Mouse (Mus musculus) hindbrain, postnatal 0 days (tissue): ENCODE measurements around the gene Cept1. TPM values are rescaled to one million over a fixed set of nuclear protein-coding genes. Genes with fewer than 3 reads are reported as not detected.

Source experiments
- ATAC-seq: fragments of 200-750 bp; cut with Nextera tagmentation; 2 replicates; pipeline ENCODE4 v1.8.0; 2017; ENCODE audit warnings: mild to moderate bottlenecking, moderate TSS enrichment, moderate library complexity
- DNase-seq: peaks from one replicate; pipeline ENCODE4 v3.0.0-alpha.2; 2015; ENCODE audit warnings: low spot score
- H3K27ac ChIP-seq: fragments of 300-500 bp; sonication (generic); 2 replicates; pipeline ENCODE4 v1.5.1; 2014; ENCODE audit warnings: mild to moderate bottlenecking
- H3K27me3 ChIP-seq: fragments of 300-500 bp; sonication (generic); 2 replicates; pipeline ENCODE4 v1.6.1; 2014; ENCODE audit warnings: low read length, mixed read lengths; ENCODE audit not compliant: insufficient read depth
- H3K36me3 ChIP-seq: fragments of 300-500 bp; sonication (generic); 2 replicates; pipeline ENCODE4 v1.6.1; 2014; ENCODE audit warnings: low read length, mixed read lengths; ENCODE audit not compliant: insufficient read depth
- H3K4me1 ChIP-seq: fragments of 300-500 bp; sonication (generic); 2 replicates; pipeline ENCODE4 v1.6.1; 2014; ENCODE audit warnings: antibody characterized with exemption, low read length, mixed read lengths; ENCODE audit not compliant: insufficient read depth
- H3K4me2 ChIP-seq: fragments of 300-500 bp; sonication (generic); 2 replicates; pipeline ENCODE4 v1.6.1; 2014; ENCODE audit warnings: low read depth, mild to moderate bottlenecking, low read length, moderate library complexity, mixed read lengths
- H3K4me3 ChIP-seq: fragments of 300-500 bp; sonication (generic); 2 replicates; pipeline ENCODE4 v1.5.1; 2014; ENCODE audit warnings: low read length
- H3K9ac ChIP-seq: fragments of 300-500 bp; sonication (generic); replicated peaks from 2 replicates; pipeline ENCODE4 v1.6.1; 2014; ENCODE audit warnings: mild to moderate bottlenecking, low read length, moderate library complexity, mixed read lengths
- H3K9me3 ChIP-seq: fragments of 300-500 bp; sonication (generic); 2 replicates; pipeline ENCODE4 v1.6.1; 2016; ENCODE audit warnings: low read length, mixed read lengths
- CTCF ChIP-seq: IDR thresholded peaks from 2 replicates; pipeline ENCODE4 v1.5.1; 2016; ENCODE audit warnings: antibody characterized with exemption, control low read depth, low read depth
- WGBS: fragments of 180-500 bp; shearing (Covaris S2); extraction: QIAGEN DNeasy Blood & Tissue Kit; methylation state at CpG from one replicate; pipeline ENCODE4 v1.1.7; 2014; 5-methylcytosine and 5-hydroxymethylcytosine counted together
- polyA plus RNA-seq: library from polyadenylated mRNA; unstranded; fragments of >200 nt; fragmentation: Nextera tagmentation; extraction: Ambion mirVana; gene quantifications from 2 replicates; pipeline ENCODE4 v1.2.1, GENCODE M21; 2015
- total RNA-seq: library from RNA; depleted of rRNA; stranded (reverse); fragments of >200 nt; gene quantifications from 2 replicates; pipeline ENCODE4 v1.2.3, GENCODE M21; 2014

Gene Cept1
- total and polyA plus RNA-seq, 2 experiments from 2014 or later: 32.5 to 36.0 TPM

DNA sequence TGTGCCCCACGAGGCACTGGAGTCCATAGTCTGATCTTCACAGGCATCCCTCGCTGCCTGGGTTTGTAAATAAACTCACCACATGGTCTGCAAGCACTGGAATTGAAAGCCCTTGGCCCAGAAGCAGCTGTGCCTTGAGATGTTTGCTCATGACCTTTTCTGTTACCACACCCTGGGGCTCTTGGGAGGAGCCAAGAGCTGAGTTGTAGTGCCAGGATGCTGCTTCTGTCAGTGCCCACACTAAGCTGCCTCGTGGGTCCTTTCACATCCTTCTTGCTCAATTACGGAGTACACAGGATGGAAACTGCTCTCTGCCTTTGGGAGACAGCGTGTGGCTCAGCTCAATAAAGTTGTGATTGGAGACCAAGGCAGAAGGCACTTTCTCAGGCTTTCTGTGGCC, 61.8 kb downstream of the Cept1 start:
- no peak for TF ChIP-seq CTCF
- no peaks in the 10 kb centered on the region for H3K27me3 ChIP-seq
- no peaks in the 10 kb centered on the region for H3K36me3 ChIP-seq
- H3K4me2 ChIP-seq: no peak overlapping the region
- no peaks in the 10 kb centered on the region for H3K9me3 ChIP-seq
- H3K4me1 ChIP-seq: no peaks in the 10 kb centered on the region
- H3K27ac ChIP-seq: no peak overlapping the region
- H3K4me3 ChIP-seq: no peak overlapping the region
- DNase-seq (no peak), ATAC-seq (no peak)
- H3K9ac ChIP-seq: no peak overlapping the region
- 74% methylated on average over 5 of the region's 5 CpGs for WGBS

DNA sequence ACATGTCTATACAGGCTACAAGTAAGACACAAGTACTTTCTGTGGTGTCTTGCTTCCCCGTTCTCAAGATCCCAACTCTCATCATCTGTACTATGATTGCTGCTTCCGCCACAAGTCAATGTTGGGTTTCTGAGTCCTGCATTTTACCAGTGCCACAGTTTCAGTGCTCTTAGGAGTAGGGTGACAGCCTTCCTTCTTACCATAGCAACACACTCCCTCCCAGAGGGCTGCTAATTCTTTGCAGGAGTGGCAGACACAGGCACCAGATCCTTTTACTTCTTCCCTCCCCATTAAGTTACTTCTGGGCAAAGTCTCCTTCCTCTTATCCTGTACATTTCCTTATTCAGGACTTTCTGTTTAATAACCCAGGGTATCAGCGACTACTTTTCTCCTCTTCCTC, 62.7 kb downstream of the Cept1 start:
- no peak for DNase-seq
- Histone ChIP-seq H3K4me3 (no peak overlapping the region), H3K36me3 (no peaks in the 10 kb centered on the region), H3K27ac (no peak overlapping the region), H3K4me2 (no peak overlapping the region), H3K4me1 (no peaks in the 10 kb centered on the region), H3K27me3 (no peaks in the 10 kb centered on the region), H3K9me3 (no peaks in the 10 kb centered on the region), H3K9ac (no peak overlapping the region)
- ATAC-seq: no peak
- TF ChIP-seq CTCF: no peak
- WGBS: 94% methylated on average over 3 of the region's 3 CpGs

DNA sequence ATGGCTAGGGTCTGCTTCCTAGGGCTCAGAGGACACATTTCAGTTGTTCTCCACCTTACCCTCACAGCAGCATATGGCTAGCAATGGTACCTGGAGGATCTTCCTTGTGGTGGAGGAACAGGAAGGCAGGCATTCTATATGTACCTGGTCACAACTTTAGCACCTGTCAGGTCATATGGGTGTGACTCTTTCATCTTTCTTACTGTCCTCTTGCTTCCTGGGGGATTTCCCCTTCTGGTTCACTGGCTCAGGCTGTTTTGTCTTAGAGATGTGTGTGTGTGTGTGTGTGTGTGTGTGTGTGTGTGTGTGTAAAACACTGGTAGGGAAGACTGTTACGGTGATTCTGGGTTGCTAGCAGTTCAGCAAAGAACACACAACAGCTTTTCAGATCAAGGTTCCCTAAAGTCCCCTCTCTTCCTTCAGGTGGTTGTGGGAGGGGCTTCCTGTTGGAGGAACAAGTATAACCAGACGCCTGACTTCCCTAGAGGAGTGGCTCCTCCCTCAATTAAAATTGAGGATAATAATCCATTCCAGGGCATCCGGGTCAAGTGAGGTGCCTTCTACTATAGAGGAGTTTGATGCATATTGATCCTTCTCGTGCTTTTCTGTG, 63.7 kb downstream of the Cept1 start:
- 82% methylated on average over 4 of the region's 4 CpGs for WGBS
- H3K27me3 ChIP-seq: no peaks in the 10 kb centered on the region

DNA sequence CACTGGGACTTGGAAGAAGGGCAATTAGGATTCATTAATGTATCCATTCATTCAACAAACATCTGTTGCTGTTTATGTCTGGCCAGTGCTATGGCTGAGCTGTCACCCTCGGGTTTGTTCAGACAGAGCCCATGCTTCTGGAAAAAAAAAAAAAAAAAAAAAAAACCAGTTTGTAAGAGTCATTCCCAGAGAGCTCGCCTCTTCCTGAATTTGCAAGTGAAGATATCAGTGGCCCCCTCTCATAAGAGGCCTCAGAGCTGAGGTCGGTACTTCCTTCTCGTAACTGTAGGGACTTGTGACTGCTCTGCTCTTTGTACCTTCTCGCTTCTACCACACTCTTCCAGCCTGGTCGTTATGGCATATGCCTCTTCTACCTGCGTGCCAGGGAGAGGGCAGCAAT, 64.3 kb downstream of the Cept1 start:
- H3K27me3 ChIP-seq: no peaks in the 10 kb centered on the region
- no peak overlapping the region for H3K4me3 ChIP-seq
- H3K9me3 ChIP-seq: no peaks in the 10 kb centered on the region
- no peak for TF ChIP-seq CTCF
- 0 out of 2 replicates have a peak, but pooled peaks have one; percentile 5 for ATAC-seq
- H3K4me2 ChIP-seq: peak overlapping the region; percentile 100
- H3K36me3 ChIP-seq: no peaks in the 10 kb centered on the region
- no peak overlapping the region for H3K27ac ChIP-seq
- WGBS: 75% methylated on average over 7 of the region's 7 CpGs
- H3K9ac ChIP-seq: no peak overlapping the region
- DNase-seq: no peak
- H3K4me1 ChIP-seq: no peaks in the 10 kb centered on the region

More for the DNA sequence above, 63.7 kb downstream of the Cept1 start:
- H3K9ac ChIP-seq: no peak overlapping the region
- no peak for ATAC-seq
- DNase-seq: no peak
- H3K4me3 ChIP-seq: no peak overlapping the region
- H3K4me2 ChIP-seq: no peak overlapping the region
- no peak for TF ChIP-seq CTCF
- H3K9me3 ChIP-seq: no peaks in the 10 kb centered on the region
- H3K27ac ChIP-seq: no peak overlapping the region
- H3K4me1 ChIP-seq: no peaks in the 10 kb centered on the region
- H3K36me3 ChIP-seq: no peaks in the 10 kb centered on the region

DNA sequence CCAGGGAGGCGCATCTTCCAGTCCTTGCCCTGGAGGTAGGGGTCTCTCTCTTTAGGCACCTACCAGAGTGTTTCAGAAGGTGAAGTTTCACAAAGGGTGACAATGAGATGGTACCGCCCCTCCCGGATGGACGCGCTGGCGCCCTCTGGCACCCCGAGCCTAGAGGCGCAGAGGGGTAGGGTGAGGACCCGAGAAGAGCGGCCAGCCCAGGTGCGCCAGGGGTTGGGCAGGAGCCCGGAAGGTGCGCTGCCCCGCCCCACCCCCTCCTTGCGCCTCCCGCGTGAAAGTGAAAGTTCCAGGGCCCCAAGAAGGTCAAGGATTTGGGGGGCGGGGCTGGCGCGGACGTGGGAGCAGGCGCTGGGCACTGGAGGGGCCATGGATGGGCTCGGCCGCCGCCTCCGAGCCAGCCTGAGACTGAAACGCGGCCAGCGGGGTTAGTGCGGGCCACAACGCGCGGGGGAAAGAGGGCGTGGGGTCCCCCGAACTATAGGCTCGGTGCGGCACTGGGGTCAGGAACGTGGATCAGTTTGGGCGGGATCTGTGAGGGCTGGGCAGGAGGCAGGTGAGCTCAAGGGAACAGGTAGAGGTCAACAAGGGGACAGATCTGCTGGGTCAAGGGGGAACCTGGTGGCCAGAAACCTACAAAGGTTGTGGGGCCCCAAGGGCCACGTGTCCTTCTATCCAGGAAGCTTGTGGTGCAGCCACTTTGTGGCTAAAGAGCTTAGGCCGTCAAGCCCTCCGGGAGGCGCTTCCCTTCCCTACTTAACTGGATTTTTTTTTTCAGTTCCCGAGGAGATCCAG, 65.1 kb downstream of the Cept1 start, which contains the start of gene Dennd2d:
TSS of gene Dennd2d (plus strand) at position 125 of the 801 bp plus-strand sequence.
- DNase-seq (no peak), ATAC-seq (peak; percentile 60)
- H3K27me3 ChIP-seq: no peaks in the 10 kb centered on the region
- H3K4me2 ChIP-seq: peak within 1 kb of the TSS; percentile 100
- WGBS: 2% methylated on average over 40 of the region's 44 CpGs
- H3K36me3 ChIP-seq: no peaks in the 10 kb centered on the region
- peak; percentile 16; the same call in 1 of the 2 replicates for TF ChIP-seq CTCF
- no peaks in the 10 kb centered on the region for H3K9me3 ChIP-seq
- peak within 1 kb of the TSS; percentile 52 for H3K9ac ChIP-seq
- H3K4me1 ChIP-seq: no peaks in the 10 kb centered on the region
- H3K27ac ChIP-seq: no peak within 1 kb of the TSS
- H3K4me3 ChIP-seq: peak within 1 kb of the TSS; percentile 67

DNA sequence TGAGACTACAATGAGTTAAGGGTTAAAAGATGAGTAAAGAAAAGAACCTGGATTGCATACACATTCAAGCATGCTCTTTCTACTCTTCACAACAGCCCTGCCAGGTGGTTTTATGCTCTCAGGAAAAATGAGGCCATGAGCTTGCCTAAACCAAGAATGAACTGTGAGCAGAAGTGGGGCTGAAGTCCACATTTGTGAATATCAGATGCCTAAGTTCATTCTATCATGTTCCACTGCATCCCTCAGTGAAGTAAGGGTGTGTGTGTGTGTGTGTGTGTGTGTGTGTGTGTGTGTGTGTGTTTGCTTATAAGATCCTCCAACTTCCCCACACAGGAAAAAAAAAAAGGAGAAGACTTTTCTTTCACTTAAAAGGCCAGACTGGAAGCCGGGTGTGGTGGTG, 70.7 kb downstream of the Cept1 start:
- Histone ChIP-seq H3K36me3 (no peaks in the 10 kb centered on the region), H3K9ac (no peak overlapping the region), H3K9me3 (no peaks in the 10 kb centered on the region), H3K4me2 (no peak overlapping the region), H3K4me1 (no peaks in the 10 kb centered on the region), H3K27me3 (no peaks in the 10 kb centered on the region), H3K4me3 (no peak overlapping the region), H3K27ac (no peak overlapping the region)
- no peak for TF ChIP-seq CTCF
- 90% methylated on average over 1 of the region's 1 CpGs for WGBS
- ATAC-seq (no peak), DNase-seq (no peak)

DNA sequence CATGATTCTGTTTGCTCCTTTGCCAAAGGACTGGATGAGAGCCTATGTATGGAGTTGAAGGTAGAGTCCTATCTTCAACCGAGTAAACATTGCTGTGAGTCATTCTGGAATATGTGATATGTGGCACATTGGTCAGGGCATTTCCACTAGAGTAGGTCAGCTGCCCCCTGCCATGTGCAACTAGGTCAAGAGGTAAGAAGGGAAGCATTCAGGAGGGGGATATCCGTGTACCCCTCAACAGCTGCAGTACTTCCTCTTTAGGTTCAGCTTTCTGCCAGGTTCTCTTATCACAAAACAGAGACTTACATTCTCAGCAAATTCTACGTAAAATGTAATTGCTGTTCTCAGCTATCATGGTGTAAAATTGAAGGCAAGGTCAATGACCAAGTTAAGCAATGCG, 73.4 kb downstream of the Cept1 start:
- 88% methylated on average over 4 of the region's 4 CpGs for WGBS
- no peak overlapping the region for H3K4me3 ChIP-seq
- ATAC-seq: no peak
- H3K27me3 ChIP-seq: no peaks in the 10 kb centered on the region
- H3K9me3 ChIP-seq: no peaks in the 10 kb centered on the region
- no peak for DNase-seq
- no peak for TF ChIP-seq CTCF
- H3K4me1 ChIP-seq: no peaks in the 10 kb centered on the region
- H3K4me2 ChIP-seq: no peak overlapping the region
- H3K27ac ChIP-seq: no peak overlapping the region
- no peaks in the 10 kb centered on the region for H3K36me3 ChIP-seq
- no peak overlapping the region for H3K9ac ChIP-seq
